Mouse (Mus musculus) kidney, postnatal 10 days (tissue): Measurements from ENCODE around the gene Tead1.

ENCODE experiments used
- DNase-seq: peaks from one replicate; pipeline ENCODE4 v3.0.0; 2021; ENCODE audit warnings: mixed read lengths

The Tead1 gene

DNA sequence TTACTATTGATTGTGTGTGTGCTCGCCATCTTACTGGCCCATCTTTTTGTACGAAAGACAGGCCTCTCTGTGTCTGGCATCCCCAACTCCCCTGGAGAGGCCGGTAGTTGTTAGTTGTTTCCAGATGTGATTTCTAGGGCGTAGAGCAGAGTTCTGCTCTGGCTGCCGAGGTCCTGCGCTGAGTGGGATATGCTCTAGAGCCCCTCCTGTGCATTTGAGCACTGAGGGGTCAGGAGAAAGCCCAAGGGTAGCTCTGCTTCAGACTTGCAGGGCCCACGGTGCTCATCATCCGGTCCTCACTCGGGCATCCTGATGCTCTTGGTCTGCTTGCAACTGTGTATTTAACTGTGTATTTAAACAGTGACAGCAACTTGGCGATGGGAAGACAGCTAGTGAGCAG is 7.5 kb downstream of the Tead1 start:
- no peak for DNase-seq

DNA sequence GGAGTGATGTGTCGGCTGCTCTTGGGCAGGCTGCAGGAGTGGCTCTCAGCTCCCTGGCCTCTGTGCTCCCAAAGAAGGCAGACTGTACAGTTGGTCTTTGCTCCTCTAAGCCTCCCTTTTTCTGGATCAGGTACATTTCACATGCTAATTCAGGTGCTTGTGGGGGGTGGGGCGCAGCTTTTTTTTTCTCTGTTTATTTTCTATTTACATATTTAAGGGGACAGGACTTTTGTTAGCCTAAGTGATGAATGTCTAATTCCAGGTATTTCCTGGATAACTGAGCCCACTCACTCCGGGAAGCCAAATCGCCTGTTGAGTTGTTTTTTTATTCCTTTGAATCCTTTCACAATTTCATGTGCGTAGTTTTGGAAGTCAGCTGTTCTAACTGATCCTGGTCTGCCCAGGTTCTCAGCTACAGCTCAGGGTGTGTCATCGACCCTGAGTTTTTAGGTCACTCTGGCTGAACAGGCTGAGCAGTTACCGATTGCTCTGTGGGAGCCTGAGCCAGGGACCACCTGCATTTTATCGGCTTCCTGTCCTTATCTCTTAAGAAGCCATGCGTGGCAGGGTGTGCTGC is 9.4 kb downstream of the Tead1 start:
- no peak for DNase-seq

DNA sequence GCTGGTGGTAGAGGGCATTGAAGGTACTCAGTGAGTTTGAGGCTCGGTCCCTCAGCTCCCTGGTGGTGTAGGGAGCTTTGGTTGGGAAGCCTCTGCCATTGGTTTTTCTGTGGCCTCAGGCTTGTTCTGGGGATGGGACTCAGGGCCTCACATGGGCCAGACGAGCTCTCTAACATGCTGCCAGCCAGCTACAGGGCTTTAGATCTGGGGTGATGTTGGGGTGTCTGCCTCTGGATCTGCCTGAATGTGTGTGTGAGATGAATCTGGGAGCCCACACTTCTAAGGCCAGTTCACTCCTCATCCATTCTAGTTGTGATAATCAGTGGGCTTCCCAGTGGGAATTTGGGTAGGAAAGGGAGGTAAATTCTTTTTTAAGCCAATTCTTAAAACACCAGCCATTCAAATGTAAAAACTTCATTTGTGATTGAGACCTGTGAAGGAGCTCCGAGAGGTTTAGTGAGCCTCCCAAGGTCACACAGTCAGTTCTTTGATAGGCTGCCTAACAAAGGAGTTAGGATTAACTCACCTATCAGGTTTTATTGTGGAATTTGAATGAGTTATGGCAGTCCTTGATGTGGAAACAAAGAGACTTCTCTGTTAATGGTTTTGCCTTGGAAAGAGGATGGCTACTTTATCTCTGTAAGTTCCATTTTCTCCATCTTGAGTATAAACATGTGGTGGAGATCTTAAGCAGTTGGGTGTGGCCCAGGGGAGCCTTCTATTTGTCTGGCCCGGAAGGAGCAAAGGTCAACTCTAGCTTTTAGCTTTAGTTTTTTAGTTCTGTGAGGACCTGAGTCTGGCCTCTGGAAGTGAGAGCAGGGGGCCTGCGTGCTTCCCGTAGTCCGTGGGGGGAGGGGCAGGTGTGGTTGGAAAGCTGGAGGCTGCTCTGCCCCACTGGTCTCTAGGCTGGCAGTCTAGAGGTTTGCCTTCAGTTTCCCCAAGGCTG is 12.0 kb downstream of the Tead1 start:
- peak; percentile 80 for DNase-seq

DNA sequence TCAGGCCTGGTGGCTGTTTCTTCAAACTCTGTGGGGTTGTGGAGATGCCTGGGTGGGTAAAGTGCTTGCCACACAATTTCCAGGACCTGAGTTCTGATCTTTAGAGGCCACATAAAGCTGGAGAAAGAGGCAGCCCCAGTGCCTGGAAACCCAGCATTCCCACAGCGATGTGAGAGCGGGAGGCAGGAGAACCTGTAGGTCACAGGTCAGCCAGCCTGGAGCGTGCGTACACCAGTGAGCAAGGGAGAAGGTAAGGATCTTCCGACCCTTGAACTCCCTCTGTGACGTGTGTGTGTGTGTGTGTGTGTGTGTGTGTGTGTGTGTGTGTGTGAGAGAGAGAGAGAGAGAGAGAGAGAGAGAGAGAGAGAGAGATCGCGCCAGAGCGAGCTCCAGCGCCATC is 14.4 kb downstream of the Tead1 start:
- DNase-seq: no peak

DNA sequence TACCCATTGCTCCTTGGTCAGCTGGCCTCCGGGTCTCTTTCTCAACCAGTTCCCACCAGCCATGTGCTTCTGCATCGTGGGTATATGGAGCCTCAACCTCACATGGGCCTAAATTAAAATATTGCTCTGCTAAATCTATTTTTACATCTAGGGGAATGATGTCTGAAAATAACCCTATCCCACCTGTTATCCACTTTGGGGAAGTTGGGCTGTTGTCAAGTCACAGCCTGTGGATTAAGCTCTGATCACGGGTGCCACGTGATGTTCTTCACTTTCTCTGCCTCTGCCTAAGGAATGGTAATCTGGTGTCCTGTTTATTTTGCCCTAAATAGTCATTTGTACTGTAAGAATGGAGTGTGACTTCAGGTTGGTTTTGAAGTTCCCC is 17.7 kb downstream of the Tead1 start:
- DNase-seq: no peak

DNA sequence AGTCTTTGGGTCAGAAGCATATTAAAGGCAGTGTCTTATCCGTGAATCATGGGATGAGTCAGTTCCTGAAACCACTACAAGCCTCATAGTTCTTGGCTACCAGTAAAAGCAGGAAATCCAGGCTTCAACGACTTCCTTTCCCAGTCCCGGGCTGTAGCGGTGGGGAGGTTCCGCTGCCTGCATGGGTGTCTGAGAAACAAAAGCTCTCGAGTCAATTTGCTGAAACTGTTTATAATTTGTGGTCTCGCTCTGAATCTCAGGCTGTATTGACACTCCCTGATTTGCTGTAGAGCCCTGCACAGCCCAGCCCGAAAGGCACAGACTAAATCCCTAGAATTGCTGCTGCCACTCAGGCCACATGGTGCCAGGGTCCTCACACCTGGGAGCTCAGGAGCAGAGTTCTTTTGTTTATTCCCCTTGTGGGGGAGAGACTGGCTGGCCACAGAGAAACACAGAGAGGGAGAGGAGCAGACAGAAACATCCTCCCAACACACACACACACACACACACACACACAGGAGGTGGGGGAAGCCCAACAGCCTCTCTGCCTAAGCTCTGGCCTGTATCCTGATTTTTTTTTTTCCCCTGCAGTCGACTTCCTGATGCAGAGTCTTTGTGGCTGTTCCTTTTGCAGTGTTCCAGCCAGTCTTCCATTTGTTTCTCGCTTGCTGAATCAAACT is 18.2 kb downstream of the Tead1 start:
- DNase-seq: peak; percentile 84

DNA sequence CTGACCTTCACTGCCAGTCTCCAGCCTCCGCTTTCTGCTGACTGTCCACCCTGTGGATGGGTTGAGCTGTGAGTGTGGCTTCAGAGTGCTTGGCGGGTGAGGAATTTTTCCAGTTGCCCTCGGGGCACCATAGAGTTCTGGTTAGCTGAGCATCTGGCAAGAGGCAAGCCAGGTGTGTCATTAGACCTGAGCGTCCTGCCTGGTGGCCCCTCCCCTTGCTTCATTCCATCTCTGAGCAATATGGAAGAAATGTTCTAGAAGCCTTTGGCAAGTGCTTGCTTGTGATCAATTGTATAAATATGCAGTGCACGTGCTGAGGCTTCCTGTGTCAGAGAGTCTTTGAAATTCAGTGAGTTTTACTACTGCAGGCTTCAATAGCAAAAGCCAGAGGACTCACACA is 21.0 kb downstream of the Tead1 start:
- DNase-seq: peak; percentile 69

DNA sequence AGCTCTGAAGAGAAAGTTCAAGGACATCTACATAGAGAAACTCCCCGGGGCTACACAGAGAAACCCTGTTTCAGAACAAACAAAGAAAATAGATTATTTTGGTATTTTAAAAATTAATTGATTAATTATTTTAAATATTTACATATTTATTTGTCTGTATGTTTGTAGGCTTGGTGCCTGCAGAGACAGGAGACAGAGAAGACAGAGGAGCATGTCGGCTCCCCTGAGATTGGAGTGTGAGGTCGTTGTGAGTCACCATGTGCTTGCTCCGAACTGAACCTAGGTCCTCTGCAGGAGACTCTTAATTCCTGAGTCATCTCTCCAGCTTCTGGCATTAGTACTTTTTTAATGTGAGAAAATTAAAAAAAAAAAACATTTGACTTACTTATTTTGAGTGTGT is 24.2 kb downstream of the Tead1 start:
- DNase-seq: no peak

DNA sequence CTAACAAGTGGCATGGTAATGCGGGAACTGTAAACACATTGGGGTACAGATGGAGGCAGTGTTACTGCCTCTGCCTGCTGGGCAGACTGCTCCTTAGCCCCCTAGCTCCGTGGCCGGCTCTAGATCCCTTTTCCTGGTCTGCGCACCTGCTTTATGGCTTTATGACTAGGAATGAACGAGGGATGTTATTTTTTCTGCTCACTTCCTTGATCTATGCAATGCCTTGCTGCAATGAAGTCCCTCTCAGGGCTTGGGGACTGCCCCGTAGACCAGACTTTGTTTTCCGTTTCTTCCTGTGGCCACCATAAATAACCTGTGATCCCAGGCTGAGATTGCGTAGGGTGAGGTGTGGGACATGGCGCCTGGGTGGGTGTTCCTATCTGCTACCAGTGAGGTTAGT is 26.8 kb downstream of the Tead1 start:
- no peak for DNase-seq

DNA sequence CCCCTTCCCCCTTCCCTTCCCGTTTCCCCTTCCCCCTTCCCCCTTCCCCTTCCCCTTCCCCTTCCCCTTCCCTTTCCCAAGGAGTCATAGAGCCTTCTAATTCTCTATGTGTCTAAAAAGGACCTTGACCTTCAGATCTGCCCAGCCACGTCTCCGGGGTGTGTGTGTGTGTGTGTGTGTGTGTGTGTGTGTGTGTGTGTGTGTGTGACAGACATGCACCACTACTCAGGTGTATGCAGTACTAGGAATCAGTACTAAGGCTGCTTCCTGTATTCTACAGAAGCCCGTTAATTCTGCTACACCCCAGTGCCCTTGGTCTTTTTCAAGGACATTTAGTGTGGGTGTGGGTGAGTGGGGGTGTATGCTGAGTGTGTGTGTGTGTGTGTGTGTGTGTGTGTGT is 27.6 kb downstream of the Tead1 start:
- no peak for DNase-seq

DNA sequence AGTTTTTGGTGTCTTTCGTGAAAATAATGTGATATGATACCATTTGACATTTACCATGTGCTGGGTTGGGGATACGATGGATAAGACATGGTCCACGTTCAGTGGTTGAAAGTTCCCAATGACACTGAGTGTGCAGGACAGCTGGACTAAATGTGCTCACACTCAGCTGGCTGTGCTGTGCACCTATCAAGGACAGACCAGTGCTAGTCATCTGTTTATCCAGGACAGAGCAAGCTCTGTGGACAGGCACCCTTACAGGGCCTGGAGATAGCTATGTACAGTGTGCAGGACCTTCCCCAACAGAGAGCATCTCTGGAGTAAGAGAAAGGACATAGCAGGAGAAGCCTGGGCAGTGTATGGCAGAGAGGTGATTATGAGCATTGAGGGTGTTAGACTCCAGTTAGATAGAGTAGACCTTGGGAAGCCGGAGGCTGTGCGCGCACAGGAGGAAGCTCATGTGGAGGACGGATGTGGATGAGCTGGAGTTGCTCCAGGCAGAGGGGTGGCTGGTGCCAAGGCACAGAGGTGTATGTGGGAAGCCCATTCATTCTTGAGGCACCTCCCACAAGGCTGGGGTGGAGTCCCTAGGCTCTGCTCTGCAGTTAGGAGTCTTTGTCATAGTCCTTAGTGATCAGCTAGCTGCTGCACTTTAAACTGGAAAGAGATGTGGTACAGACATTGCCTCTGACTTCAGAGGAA is 31.4 kb downstream of the Tead1 start:
- peak; percentile 63 for DNase-seq

DNA sequence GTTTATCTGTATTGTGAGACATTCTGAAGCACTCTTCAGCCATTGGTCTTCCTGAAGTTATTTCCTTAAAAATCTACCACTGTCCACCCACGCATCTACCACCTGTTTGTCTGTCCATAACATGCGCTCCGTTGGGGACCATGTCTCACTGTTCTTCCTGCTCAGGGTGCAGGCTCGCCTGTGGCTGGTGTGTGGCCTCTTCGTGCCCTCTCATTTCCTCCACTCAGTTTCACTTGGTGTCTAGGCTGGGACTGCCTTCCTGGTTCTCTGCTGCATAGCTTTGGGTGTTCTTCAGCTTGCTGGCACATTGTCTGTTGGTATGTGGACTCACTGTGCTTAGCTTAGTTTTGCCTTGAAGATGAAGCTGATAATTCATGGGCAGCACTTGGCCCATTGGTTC is 32.9 kb downstream of the Tead1 start:
- DNase-seq: no peak

DNA sequence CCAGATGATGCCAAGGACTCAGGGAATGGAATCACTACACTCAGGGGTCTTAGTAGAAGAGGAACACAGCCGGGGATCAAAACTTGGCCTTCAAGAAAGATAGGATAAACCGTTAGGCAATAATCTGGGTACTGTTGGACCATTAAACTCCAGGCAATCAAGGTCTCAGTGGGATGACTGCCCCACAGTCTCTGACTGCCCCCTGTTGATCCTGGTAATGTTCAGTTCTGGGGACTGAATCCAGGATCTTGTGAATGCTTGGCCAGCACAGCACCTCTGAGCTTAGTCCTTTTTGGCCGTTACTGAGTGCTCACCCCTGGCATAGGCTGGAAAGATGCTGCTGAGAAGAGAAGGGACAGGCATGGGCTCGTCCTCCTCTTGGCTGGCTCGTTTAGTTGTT is 34.4 kb downstream of the Tead1 start:
- DNase-seq: no peak

DNA sequence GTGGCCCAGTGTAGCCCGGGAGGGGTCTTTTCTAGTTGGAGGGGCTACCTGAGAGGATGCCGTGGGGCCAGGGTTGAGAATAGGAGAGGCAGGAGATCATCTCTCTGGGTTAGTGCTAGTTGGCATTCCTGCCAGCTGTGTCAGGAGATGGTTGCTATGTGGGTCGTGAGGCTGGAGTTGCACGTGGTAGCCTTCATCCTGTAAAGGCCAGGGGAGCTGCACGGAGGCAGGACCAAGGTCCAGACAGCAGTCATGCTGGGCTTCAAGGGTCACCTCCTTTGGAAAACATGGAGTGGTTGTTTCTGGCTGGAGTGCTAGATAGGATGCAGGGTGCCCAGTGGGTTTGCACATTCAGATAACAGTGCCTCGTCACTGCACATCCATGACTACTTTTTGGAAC is 35.7 kb downstream of the Tead1 start:
- peak; percentile 66 for DNase-seq

DNA sequence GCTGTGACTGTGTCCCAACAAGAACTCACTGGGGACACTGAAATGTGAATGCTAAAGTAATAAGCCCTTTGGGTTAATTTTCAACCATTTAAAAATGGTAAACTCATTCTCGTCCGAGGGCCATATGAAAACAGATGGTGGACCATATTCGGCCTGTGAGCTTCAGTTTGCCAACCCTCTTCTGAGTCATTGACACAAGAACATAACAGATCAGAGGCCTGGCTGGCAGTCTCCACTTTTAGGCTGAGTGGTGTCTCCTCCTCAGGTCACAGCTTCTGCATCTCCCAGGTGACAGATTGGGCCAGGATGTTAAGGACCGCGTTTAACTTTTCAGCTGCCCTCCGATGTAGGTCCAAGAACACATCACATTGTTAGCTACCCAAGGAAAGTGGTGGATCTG is 37.6 kb downstream of the Tead1 start:
- DNase-seq: no peak

DNA sequence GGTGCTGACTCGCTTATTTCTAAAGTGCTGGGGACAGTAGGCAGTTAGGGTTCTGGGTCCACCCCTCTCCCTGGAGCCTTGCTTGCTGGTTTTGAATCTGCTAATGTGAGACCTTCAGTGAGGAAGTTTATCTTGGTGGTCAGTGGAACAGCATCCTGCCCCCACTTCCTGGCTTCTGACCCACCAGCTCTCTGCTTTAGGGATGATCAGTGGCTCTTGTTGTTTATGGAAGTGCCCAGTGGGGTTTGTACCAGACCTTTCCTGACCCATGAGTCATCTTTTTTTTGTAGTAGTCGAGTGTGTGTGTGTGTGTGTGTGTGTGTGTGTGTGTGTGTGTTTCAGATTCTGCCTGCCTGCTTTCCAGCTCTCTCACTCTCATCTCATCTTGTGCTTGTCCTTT is 38.6 kb downstream of the Tead1 start:
- peak; percentile 61 for DNase-seq

DNA sequence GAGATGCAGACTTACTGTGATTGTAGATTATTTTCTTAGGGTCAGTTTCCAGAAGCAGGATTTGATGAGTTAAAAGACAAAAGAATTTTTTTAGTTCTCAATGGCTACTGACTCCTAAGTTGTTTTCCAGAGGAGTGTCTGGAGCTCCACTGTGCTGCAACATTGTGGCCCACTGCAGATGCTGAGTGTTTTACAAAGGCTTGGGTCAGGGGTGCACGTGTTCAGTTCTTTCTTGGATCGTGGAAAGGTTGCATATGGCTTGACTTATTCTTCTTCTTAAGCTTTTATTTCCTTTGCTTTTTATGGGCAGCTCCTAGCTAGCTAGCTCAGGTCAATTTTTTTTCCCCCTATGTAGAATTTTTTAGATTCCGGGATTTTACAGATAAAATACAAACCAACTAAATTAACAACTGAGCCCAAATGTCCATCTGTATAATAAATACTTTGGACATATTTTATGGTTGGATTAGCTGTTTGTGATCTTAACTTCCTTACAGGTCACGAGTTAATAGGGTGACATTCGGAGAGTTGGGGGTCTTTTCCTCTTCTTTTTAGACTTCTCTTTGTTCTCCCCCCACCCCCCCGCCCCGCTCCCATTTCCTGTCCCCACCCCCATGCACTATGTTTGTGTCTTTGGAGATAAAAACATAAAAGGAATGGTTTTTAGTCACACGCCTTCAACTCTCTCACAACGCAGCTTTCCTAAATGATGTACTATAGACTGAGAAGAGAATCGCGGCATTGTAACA is 40.5 kb downstream of the Tead1 start:
- no peak for DNase-seq

DNA sequence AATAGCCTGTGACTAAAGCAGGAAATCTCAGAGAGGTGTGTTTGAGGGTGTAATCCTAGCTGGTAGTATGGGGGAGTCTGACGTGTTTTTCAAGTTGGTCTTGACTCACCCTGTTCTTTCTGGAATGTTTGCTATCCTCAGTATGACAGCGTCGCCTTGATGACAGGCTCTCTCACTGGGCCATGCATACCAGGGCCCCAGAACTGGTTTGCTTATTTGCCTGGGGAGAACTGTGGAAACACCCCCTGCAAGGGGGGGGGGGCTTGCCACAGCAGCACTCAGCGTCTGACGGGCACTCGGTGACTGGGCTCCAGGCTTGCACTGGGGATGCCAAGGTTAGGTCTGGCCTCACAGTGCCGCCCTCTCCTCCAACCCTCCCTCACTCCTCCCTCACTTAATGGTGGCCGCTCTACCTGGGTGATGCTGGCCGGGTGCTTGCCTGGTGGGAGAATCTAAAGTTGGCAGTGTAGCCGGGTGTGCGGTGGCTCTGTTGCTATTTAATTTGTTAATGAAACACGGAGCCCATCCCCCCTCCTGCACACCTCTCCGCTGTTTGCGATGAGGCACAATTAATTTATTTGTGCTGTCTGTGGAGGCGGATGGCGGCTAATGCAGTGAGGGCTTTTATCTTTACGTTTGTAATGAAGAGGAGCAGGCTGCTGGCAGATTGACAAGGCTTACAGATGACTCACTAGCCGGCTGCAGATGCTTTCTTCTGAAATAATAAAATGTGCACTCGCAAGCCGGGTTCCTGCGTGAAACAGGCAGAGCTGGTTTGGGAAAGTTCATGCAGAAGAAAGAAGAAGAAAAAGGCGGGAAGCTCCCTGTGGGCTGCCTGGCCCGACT is 41.2 kb downstream of the Tead1 start:
- peak; percentile 75 for DNase-seq

DNA sequence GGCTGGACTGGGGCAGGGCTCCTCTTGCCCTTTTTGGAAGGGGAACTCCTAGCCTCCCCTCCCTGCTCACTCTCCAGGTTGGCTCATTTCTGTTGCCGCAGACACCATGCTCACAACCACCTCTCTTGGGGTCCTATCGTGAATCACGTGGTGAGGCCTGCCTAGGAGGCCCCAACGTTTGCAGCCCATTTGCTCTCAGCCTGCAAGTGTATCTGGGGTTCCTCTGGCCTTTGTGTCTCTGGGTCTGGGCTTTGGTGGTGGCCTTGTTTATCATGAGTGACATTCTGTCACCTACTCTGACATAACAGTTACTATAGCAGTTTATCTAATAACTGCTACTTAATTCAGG is 41.8 kb downstream of the Tead1 start:
- DNase-seq: no peak

DNA sequence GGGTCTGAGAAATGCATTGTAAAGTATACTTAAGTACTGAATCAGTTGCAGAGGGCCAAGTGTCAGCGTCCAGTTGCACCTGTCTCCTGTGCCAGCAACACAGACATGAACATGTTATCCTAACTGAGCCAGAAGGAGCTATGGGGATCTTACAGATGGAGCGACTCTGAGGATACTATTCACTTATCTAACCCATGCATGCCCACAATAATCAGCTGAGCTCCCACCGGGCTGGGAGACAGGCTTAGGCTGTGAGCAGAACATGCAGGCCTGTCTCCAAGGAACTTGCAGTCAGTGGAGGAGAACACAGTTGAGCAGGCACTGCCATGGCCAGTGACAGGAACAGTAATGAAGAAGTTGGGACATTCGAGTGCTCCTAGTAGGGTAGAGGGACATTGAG is 42.7 kb downstream of the Tead1 start:
- no peak for DNase-seq

DNA sequence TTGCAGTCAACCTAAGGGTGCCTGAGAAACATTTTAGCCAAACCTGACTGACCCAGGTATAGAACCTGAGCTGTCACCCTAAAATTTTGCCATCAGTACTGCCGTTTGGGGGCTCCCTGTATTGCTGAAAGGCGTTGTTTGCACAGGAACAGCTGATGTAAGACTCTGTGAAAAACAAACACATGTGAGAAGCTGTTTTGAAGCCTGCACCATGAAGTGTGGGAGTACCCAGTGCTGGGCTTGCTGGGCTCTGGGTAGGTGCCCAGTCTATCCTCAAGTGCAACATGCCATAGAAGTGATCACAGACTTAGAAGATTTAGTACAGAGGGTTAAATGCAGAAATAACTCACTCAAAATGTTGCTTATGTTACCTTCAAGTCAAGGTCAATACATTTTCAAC is 49.3 kb downstream of the Tead1 start:
- no peak for DNase-seq

DNA sequence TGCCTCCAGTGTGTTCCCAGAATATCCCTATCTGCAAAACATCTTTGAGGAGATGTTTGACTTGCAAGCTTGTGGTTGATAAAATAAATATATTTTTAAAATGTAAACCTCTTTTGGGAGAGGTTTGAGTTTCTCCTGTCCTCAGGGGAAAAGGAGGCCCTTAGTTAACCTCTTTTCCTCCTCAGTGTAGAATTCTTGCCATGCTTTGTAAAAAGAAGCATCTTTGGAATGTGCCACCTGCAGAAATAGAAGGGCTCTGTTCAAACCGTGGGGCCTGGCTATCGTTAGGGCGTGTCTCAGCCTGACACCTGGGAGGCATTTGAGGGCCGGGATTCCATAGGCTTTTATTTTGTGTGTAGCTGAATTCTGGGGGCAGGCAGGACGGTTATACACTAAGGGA is 51.1 kb downstream of the Tead1 start:
- DNase-seq: no peak
